Mouse (Mus musculus) MEL (cell line): Measurements from ENCODE around the gene Ifna2. TPM values are rescaled to one million over a fixed set of nuclear protein-coding genes. Genes with fewer than 3 reads are reported as not detected.
A peak's percentile ranks its signal among the peaks of the same experiment; 100 is the strongest.

Experiments
- DNase-seq: peaks from one replicate; pipeline ENCODE4 v3.0.0; 2011; ENCODE audit warnings: low read depth, low spot score
- H3K27ac ChIP-seq: 2 replicates; pipeline ENCODE4 v1.5.1; 2012; ENCODE audit warnings: low read depth, mild to moderate bottlenecking, control low read depth, low read length, moderate library complexity; ENCODE audit not compliant: control insufficient read depth
- H3K27me3 ChIP-seq, 2 experiments: fragments of 150-350 bp in 1 of 2; sonication (generic) in 1 of 2; 2 replicates each; pipeline ENCODE4 v1.6.1; 2012; ENCODE audit warnings: low read length in 2 of 2, mild to moderate bottlenecking in 2 of 2, improper control_type of control experiment in 1 of 2, moderate library complexity in 1 of 2; ENCODE audit not compliant: insufficient read depth in 2 of 2, control insufficient read depth in 1 of 2
- H3K36me3 ChIP-seq, 2 experiments: 2 replicates each; pipeline ENCODE4 v1.6.1; 2012 to 2014; ENCODE audit warnings: low read length in 2 of 2, improper control_type of control experiment in 1 of 2, inconsistent platforms in 1 of 2, mild to moderate bottlenecking in 1 of 2; ENCODE audit not compliant: insufficient read depth in 2 of 2, control insufficient read depth in 1 of 2
- H3K4me1 ChIP-seq, 2 experiments: fragments of 150-350 bp in 1 of 2; sonication (generic) in 1 of 2; 2 replicates each; pipeline ENCODE4 v1.6.1; 2012; ENCODE audit warnings: low read length in 2 of 2, improper control_type of control experiment in 1 of 2, mild to moderate bottlenecking in 1 of 2; ENCODE audit not compliant: insufficient read depth in 2 of 2, control insufficient read depth in 1 of 2
- H3K4me3 ChIP-seq, 2 experiments: fragments of 150-350 bp in 1 of 2; sonication (generic) in 1 of 2; 2 replicates each; pipeline ENCODE4 v1.5.1; 2012; ENCODE audit warnings: low read depth in 2 of 2, low read length in 2 of 2, mild to moderate bottlenecking in 2 of 2, moderate library complexity in 2 of 2, control low read depth in 1 of 2, improper control_type of control experiment in 1 of 2; ENCODE audit not compliant: control insufficient read depth in 1 of 2, insufficient read depth in 1 of 2
- H3K79me2 ChIP-seq: 2 replicates; pipeline ENCODE4 v1.6.1; 2012; ENCODE audit warnings: mild to moderate bottlenecking, low read length, moderate library complexity; ENCODE audit not compliant: control insufficient read depth, poor library complexity, insufficient read depth
- H3K9ac ChIP-seq: 2 replicates; pipeline ENCODE4 v1.6.1; 2012; ENCODE audit warnings: low read depth, mild to moderate bottlenecking, control low read depth, low read length, moderate library complexity; ENCODE audit not compliant: control insufficient read depth, poor library complexity, severe bottlenecking
- H3K9me3 ChIP-seq: fragments of 150-350 bp; sonication (generic); replicated peaks from 2 replicates; pipeline ENCODE4 v1.6.1; 2012; ENCODE audit warnings: mild to moderate bottlenecking, low read length, improper control_type of control experiment, moderate library complexity; ENCODE audit not compliant: insufficient read depth
- BHLHE40 ChIP-seq: IDR thresholded peaks from 2 replicates; pipeline ENCODE4 v1.6.1; 2012; ENCODE audit warnings: low read depth, mild to moderate bottlenecking, inconsistent platforms, low read length, improper control_type of control experiment, borderline replicate concordance
- CHD2 ChIP-seq: IDR thresholded peaks from 2 replicates; pipeline ENCODE4 v1.6.1; 2011; ENCODE audit warnings: low read length, improper control_type of control experiment
- ELF1 ChIP-seq: IDR thresholded peaks from 2 replicates; pipeline ENCODE4 v1.6.1; 2014; ENCODE audit warnings: low read depth, mild to moderate bottlenecking, inconsistent platforms, low read length, improper control_type of control experiment, moderate library complexity
- EP300 ChIP-seq, 2 experiments: IDR thresholded peaks; 2 replicates each; pipeline ENCODE4 v1.6.1; 2011; ENCODE audit warnings: improper control_type of control experiment in 2 of 2, low read length in 2 of 2, low read depth in 1 of 2, mild to moderate bottlenecking in 1 of 2
- ETS1 ChIP-seq: IDR thresholded peaks from 2 replicates; pipeline ENCODE4 v1.6.1; 2012; ENCODE audit warnings: low read depth, mild to moderate bottlenecking, inconsistent platforms, low read length, improper control_type of control experiment, moderate library complexity
- GATA1 ChIP-seq: IDR thresholded peaks from 2 replicates; pipeline ENCODE4 v1.6.1; 2011; ENCODE audit warnings: low read depth, low read length, improper control_type of control experiment
- HCFC1 ChIP-seq: IDR thresholded peaks from 2 replicates; pipeline ENCODE4 v1.6.1; 2012; ENCODE audit warnings: low read depth, mild to moderate bottlenecking, inconsistent platforms, low read length, improper control_type of control experiment, moderate library complexity
- JUND ChIP-seq: IDR thresholded peaks from 2 replicates; pipeline ENCODE4 v1.6.1; 2011; ENCODE audit warnings: low read depth, mild to moderate bottlenecking, improper control_type of control experiment, low read length
- KAT2A ChIP-seq: conservative IDR thresholded peaks from 2 replicates; pipeline ENCODE4 v1.6.1; 2012; ENCODE audit warnings: low read depth, low read length, improper control_type of control experiment, inconsistent platforms
- MAX ChIP-seq: IDR thresholded peaks from 2 replicates; pipeline ENCODE4 v1.6.1; 2011; ENCODE audit warnings: low read length, improper control_type of control experiment
- MAZ ChIP-seq: IDR thresholded peaks from 2 replicates; pipeline ENCODE4 v1.6.1; 2012; ENCODE audit warnings: low read depth, mild to moderate bottlenecking, inconsistent platforms, low read length, improper control_type of control experiment
- MEF2A ChIP-seq: IDR thresholded peaks from 2 replicates; pipeline ENCODE4 v1.6.1; 2014; ENCODE audit warnings: low read depth, mild to moderate bottlenecking, inconsistent platforms, low read length, improper control_type of control experiment; ENCODE audit not compliant: poor library complexity, insufficient replicate concordance, severe bottlenecking; ENCODE audit errors: extremely low read depth
- MXI1 ChIP-seq: IDR thresholded peaks from 2 replicates; pipeline ENCODE4 v1.6.1; 2011; ENCODE audit warnings: mild to moderate bottlenecking, low read depth, low read length, improper control_type of control experiment
- MYB ChIP-seq: IDR thresholded peaks from 2 replicates; pipeline ENCODE4 v1.6.1; 2011; ENCODE audit warnings: mild to moderate bottlenecking, low read depth, low read length, improper control_type of control experiment
- NELFE ChIP-seq: IDR thresholded peaks from 2 replicates; pipeline ENCODE4 v1.6.1; 2011; ENCODE audit warnings: low read depth, low read length, improper control_type of control experiment
- NRF1 ChIP-seq: IDR thresholded peaks from 2 replicates; pipeline ENCODE4 v1.6.1; 2014; ENCODE audit warnings: low read depth, mild to moderate bottlenecking, inconsistent platforms, low read length, improper control_type of control experiment, moderate library complexity; ENCODE audit not compliant: poor library complexity, insufficient read depth, severe bottlenecking
- POLR2A ChIP-seq, 2 experiments: IDR thresholded peaks; 2 replicates each; pipeline ENCODE4 v1.6.1; 2011 to 2012; ENCODE audit warnings: low read length in 2 of 2, mild to moderate bottlenecking in 2 of 2, control low read depth in 1 of 2, improper control_type of control experiment in 1 of 2, low read depth in 1 of 2, moderate library complexity in 1 of 2; ENCODE audit not compliant: control insufficient read depth in 1 of 2, insufficient read depth in 1 of 2, poor library complexity in 1 of 2
- POLR2AphosphoS2 ChIP-seq: IDR thresholded peaks from 2 replicates; pipeline ENCODE4 v1.6.1; 2011; ENCODE audit warnings: low read length, improper control_type of control experiment
- RAD21 ChIP-seq: IDR thresholded peaks from 2 replicates; pipeline ENCODE4 v1.6.1; 2011; ENCODE audit warnings: mild to moderate bottlenecking, low read depth, low read length, improper control_type of control experiment
- RCOR1 ChIP-seq: IDR thresholded peaks from 2 replicates; pipeline ENCODE4 v1.6.1; 2012; ENCODE audit warnings: low read depth, mild to moderate bottlenecking, inconsistent platforms, low read length, improper control_type of control experiment
- SIN3A ChIP-seq: IDR thresholded peaks from 2 replicates; pipeline ENCODE4 v1.6.1; 2012; ENCODE audit warnings: low read length, improper control_type of control experiment, inconsistent platforms
- SMC3 ChIP-seq: IDR thresholded peaks from 2 replicates; pipeline ENCODE4 v1.6.1; 2011; ENCODE audit warnings: low read depth, low read length, improper control_type of control experiment
- TAL1 ChIP-seq: IDR thresholded peaks from 2 replicates; pipeline ENCODE4 v1.6.1; 2012; ENCODE audit warnings: mild to moderate bottlenecking, inconsistent platforms, low read length, moderate library complexity, mixed read lengths
- TBP ChIP-seq: IDR thresholded peaks from 2 replicates; pipeline ENCODE4 v1.8.0; 2011; ENCODE audit warnings: low read depth, low read length, improper control_type of control experiment
- TCF12 ChIP-seq: IDR thresholded peaks from 2 replicates; pipeline ENCODE4 v1.6.1; 2014; ENCODE audit warnings: low read depth, mild to moderate bottlenecking, inconsistent platforms, low read length, improper control_type of control experiment, moderate library complexity
- UBTF ChIP-seq: IDR thresholded peaks from 2 replicates; pipeline ENCODE4 v1.6.1; 2012; ENCODE audit warnings: low read depth, mild to moderate bottlenecking, inconsistent platforms, low read length, improper control_type of control experiment, moderate library complexity, borderline replicate concordance; ENCODE audit not compliant: insufficient read depth
- USF1 ChIP-seq: IDR thresholded peaks from 2 replicates; pipeline ENCODE4 v1.6.1; 2014; ENCODE audit warnings: low read depth, mild to moderate bottlenecking, inconsistent platforms, low read length, improper control_type of control experiment, moderate library complexity
- USF2 ChIP-seq, 2 experiments: IDR thresholded peaks; 2 replicates each; pipeline ENCODE4 v1.6.1; 2011 to 2012; ENCODE audit warnings: improper control_type of control experiment in 2 of 2, low read length in 2 of 2, borderline replicate concordance in 1 of 2, inconsistent platforms in 1 of 2, low read depth in 1 of 2, mild to moderate bottlenecking in 1 of 2; ENCODE audit not compliant: insufficient read depth in 1 of 2
- ZMIZ1 ChIP-seq: IDR thresholded peaks from 2 replicates; pipeline ENCODE4 v1.6.1; 2012; ENCODE audit warnings: low read depth, mild to moderate bottlenecking, inconsistent platforms, low read length, improper control_type of control experiment, moderate library complexity
- polyA plus RNA-seq, 2 experiments: library from polyadenylated mRNA; stranded (reverse) in 1 of 2; unstranded in 1 of 2; fragments of >175 nt in 1 of 2; fragments of >200 nt in 1 of 2; gene quantifications; 2 replicates each; pipeline versions ENCODE4 v1.2.1 to v1.2.4; 2012; ENCODE audit warnings: low replicate concordance in 2 of 2, low read depth in 1 of 2; ENCODE audit not compliant: insufficient read length in 2 of 2, insufficient read depth in 1 of 2, missing spikeins in 1 of 2
- total RNA-seq: library from RNA; depleted of rRNA; stranded (reverse); fragments of 300-350 nt; gene quantifications from 2 replicates; pipeline ENCODE4 v1.2.3, GENCODE M21; 2012

Gene Ifna2
- total and polyA plus RNA-seq, 3 experiments, result not detected

- Histone ChIP-seq H3K9ac (peak within 1 kb of the TSS; percentile 99), H3K9me3 (no peaks in the 10 kb centered on the region), H3K79me2 (peaks cover 38% of the 10 kb centered on the region), H3K27me3 (no peaks in the 10 kb centered on the region; a peak in 1 of 4 replicates), H3K36me3 (peaks cover 17 to 22% of the 10 kb centered on the region in 2 experiments; a peak in 3 of 4 replicates), H3K4me3 (peak within 1 kb of the TSS; percentile 98 to 99), H3K27ac (peak within 1 kb of the TSS; percentile 89), H3K4me1 (peaks cover 15 to 17% of the 10 kb centered on the region in 2 experiments)
- DNase-seq, result peak; percentile 94
- TF ChIP-seq KAT2A (peak; percentile 60), UBTF (0 out of 2 replicates have a peak, but pooled peaks have one; percentile 45), TAL1 (no peak), MAX (no peak; the same call in 1 of the 2 replicates), POLR2AphosphoS2 (no peak), GATA1 (no peak), BHLHE40 (no peak), MEF2A (no peak), NRF1 (peak; percentile 76), MYB (no peak), USF1 (no peak), SMC3 (no peak), ZMIZ1 (no peak), HCFC1 (peak; percentile 83), MAZ (0 out of 2 replicates have a peak, but pooled peaks have one; percentile 59), TCF12 (peak; percentile 59; the same call in 1 of the 2 replicates), ETS1 (no peak; the same call in 1 of the 2 replicates), JUND (no peak), NELFE (peak; percentile 87), TBP (peak; percentile 57; the same call in 1 of the 2 replicates), RAD21 (no peak), CHD2 (0 out of 2 replicates have a peak, but pooled peaks have one; percentile 27), USF2 (IDR thresholded peaks at IDR 0.05; ENCODE audit: borderline replicate concordance in 1 of 2, insufficient read depth in 1 of 2, low read depth in 1 of 2, low read length in 2 of 2) (no peak), RCOR1 (0 out of 2 replicates have a peak, but pooled peaks have one; percentile 15), POLR2A (IDR thresholded peaks at IDR 0.05; ENCODE audit: control insufficient read depth in 1 of 2, insufficient read depth in 1 of 2, low read depth in 1 of 2, low read length in 2 of 2, poor library complexity in 1 of 2) (peak; percentile 80; a peak in 3 of 4 replicates), MXI1 (peak; percentile 85; the same call in 1 of the 2 replicates), ELF1 (peak; percentile 67; the same call in 1 of the 2 replicates), SIN3A (peak; percentile 55), EP300 (IDR thresholded peaks at IDR 0.05; ENCODE audit: low read depth in 1 of 2, low read length in 2 of 2) (0 out of 4 replicates have a peak, but pooled peaks of 1 of the 2 experiments have one; percentile 4)
Measured at GRCm38 (mm10) chr4:88721791-88722721, 38.3 kb upstream of the Ifna2 start, which contains the start of the genes Gm26566 and Klhl9. Gene Gm26566, plus strand, starts transcription at chr4:88721805. Gene Klhl9, minus strand, starts transcription at chr4:88722465.
